Mouse (Mus musculus) megakaryocyte, embryonic 14.5 days (primary cell): ENCODE results near the gene Ptpru.

Experiments used
- FLI1 ChIP-seq: IDR thresholded peaks from 2 replicates; pipeline ENCODE4 v1.6.1; 2012; ENCODE audit warnings: low read length, inconsistent platforms, mixed read lengths
- GATA1 ChIP-seq: IDR thresholded peaks from 3 replicates; pipeline ENCODE4 v1.6.1; 2012; ENCODE audit warnings: mixed read lengths, low read length, inconsistent platforms, borderline replicate concordance

DNA sequence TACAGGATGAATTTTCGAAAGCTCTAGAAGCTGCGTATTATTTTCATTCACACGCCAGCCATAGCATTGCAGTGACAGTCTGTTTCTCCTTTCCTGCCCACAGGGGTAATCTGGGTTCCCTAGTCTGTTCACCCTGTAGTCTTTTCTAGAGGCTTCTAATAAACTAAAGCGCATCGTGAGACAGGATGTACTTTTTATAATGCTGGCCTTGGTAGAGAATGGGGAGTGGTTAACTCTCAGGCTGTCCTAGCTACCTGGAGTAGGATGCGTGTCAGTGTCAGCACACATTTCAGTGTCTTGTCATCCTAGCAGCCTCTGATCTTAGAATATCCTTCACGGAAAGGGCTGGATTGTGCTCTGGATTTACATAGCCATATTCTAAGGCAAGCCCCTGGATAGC, 43.2 kb upstream of the Ptpru start:
- no peak for TF ChIP-seq GATA1
- no peak for TF ChIP-seq FLI1
